Mouse (Mus musculus): ENCODE data around the gene Rhox1. TPM values are rescaled to one million over a fixed set of nuclear protein-coding genes. Genes with fewer than 3 reads are reported as not detected.
"Not testable (repeated sequence)": the region's sequence is repeated elsewhere in the genome, so short reads cannot be mapped to it uniquely, and the experiment has no call there.

Rhox1 gene
- polyA plus RNA-seq (2012; rRNA removed) = not detected in 2 replicates

- DNase-seq (ENCODE audit: low read depth) = not testable (repeated sequence)
Measured at GRCm38 (mm10) chrX:37222158-37222557, at the start of gene Rhox1. Rhox1 (minus strand) TSS chrX:37222258.

GRCm38 (mm10) chrX:37265038-37265437 is 43.0 kb upstream of the Rhox1 start, which contains the start of gene Rhox4a:
Rhox4a (plus strand) TSS chrX:37265338.
- DNase-seq (ENCODE audit: low read depth) = not testable (repeated sequence)

DNA sequence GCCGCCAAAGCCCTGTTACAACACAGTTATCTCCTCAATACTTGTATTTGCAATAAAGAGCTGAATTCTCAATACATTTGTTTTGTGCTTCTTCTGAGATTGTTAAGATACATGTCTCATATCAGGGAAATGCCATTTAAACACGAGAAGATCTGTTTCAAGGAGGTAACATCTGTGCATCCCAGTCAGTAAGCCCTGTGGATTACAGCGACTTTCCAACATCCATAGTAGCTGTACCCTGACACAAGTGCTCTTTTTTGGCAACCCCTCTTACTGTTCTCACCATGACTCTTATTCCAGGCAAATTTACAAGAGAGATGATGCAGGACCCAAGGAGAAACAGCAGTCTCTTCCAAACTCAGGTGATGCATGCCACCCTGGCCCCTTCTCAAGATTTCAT is 27.6 kb upstream of the Rhox1 start, which contains the start of gene Rhox3a:
Rhox3a (plus strand) TSS at position 301 of the 400 bp plus-strand sequence.
- not testable (repeated sequence) for DNase-seq (ENCODE audit: low read depth)

GRCm38 (mm10) chrX:37244676-37245075 is 22.6 kb upstream of the Rhox1 start, which contains the start of gene Rhox2a:
Rhox2a (plus strand) TSS chrX:37244976.
- not testable (repeated sequence) for DNase-seq (ENCODE audit: low read depth)

DNA sequence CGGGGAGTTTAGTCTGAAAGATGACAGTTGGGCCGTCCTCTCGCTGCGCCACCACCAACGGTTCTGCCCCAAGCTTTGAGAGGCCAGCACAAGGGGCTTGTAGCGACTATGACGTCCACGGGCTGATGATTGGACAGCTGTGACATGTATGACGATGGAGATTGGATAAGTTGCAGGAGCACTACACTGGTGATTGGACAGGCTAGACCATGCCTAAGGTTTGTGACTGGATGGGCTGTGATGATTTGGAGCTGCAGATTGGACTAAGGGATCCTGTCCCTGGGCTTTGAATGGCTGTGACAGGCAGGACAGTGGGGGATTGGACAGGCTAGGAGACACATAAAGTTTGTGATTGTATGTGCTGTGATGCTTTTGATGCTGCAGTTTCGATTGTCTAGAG is 11.1 kb downstream of the Rhox1 start, which contains the start of gene Gm9:
Gm9 (minus strand) TSS at position 101 of the 400 bp plus-strand sequence.
- DNase-seq (ENCODE audit: low read depth) = no peak

- DNase-seq (ENCODE audit: low read depth) = no peak
Measured at GRCm38 (mm10) chrX:37198676-37199075, 23.4 kb downstream of the Rhox1 start.

- DNase-seq (ENCODE audit: low read depth) = no peak
Measured at GRCm38 (mm10) chrX:37191744-37192379, 30.2 kb downstream of the Rhox1 start.

- no peak for DNase-seq (ENCODE audit: low read depth)
Measured at GRCm38 (mm10) chrX:37191105-37191743, 30.8 kb downstream of the Rhox1 start, which contains the start of the genes Ndufa1 and Rnf113a1. Ndufa1 (minus strand) TSS chrX:37191163. Rnf113a1 (plus strand) TSS chrX:37191245.

- no peak for DNase-seq (ENCODE audit: low read depth)
Measured at GRCm38 (mm10) chrX:37190755-37191104, 31.3 kb downstream of the Rhox1 start.

- DNase-seq (ENCODE audit: low read depth) = not testable (repeated sequence)
Measured at GRCm38 (mm10) chrX:37184401-37184800, 37.7 kb downstream of the Rhox1 start.

- no peak for DNase-seq (ENCODE audit: low read depth)
Measured at GRCm38 (mm10) chrX:37168742-37169141, 53.3 kb downstream of the Rhox1 start, which contains the start of gene Akap14. Akap14 (minus strand) TSS chrX:37168842.

DNA sequence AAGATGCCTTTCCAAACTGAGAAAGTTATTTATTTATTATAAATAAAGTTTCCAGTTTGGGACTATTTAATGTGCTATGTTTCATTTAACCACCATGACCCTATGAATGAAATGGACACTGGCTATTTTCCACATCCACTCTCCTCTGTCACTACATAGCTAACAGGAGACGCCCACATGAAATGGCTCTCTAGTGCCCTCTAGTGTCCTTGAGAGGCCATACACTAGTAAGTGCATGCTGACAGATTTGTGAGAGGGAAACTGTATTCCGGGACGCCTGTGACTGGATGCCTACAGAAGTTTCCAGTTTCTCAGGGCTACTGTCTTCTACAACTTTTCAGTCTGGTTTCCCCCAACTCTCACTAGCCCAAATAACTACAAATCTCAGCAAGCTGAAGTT is 55.0 kb downstream of the Rhox1 start:
- no peak for DNase-seq (ENCODE audit: low read depth)

Other genes with a start within 250 kb of the Rhox1 start
- gene Sept6, start 230.5 kb downstream of the Rhox1 start, polyA plus RNA-seq (2012; rRNA removed) = 4.5 and 5.2 TPM in 2 replicates
- gene Sowahd, start 173.4 kb downstream of the Rhox1 start, polyA plus RNA-seq (2012; rRNA removed) = 0.08 TPM in 1 of 2 replicates, not detected in the other
- gene Rpl39, start 136.9 kb downstream of the Rhox1 start, polyA plus RNA-seq (2012; rRNA removed) = 89.9 and 144 TPM in 2 replicates
- 6.3 and 7.8 TPM in 2 replicates for gene Upf3b, start 111.9 kb downstream of the Rhox1 start, polyA plus RNA-seq (2012; rRNA removed)
- gene Nkap, start 95.5 kb downstream of the Rhox1 start, polyA plus RNA-seq (2012; rRNA removed) = 1.9 and 2.6 TPM in 2 replicates
- gene Akap14, start 53.4 kb downstream of the Rhox1 start, polyA plus RNA-seq (2012; rRNA removed) = 0.05 and 0.27 TPM in 2 replicates
- 695 and 780 TPM in 2 replicates for gene Ndufa1, start 31.1 kb downstream of the Rhox1 start, polyA plus RNA-seq (2012; rRNA removed)
- gene Rnf113a1, start 31.0 kb downstream of the Rhox1 start, polyA plus RNA-seq (2012; rRNA removed) = 2.1 and 2.7 TPM in 2 replicates
- gene Gm9, start 11.2 kb downstream of the Rhox1 start, polyA plus RNA-seq (2012; rRNA removed) = not detected in 2 replicates
- not detected in 2 replicates for gene Rhox2a, start 22.7 kb upstream of the Rhox1 start, polyA plus RNA-seq (2012; rRNA removed)
- not detected in 2 replicates for gene Rhox3a, start 27.7 kb upstream of the Rhox1 start, polyA plus RNA-seq (2012; rRNA removed)
- not detected in 2 replicates for gene Rhox4a, start 43.1 kb upstream of the Rhox1 start, polyA plus RNA-seq (2012; rRNA removed)
- gene Rhox3a2, start 157.8 kb upstream of the Rhox1 start, polyA plus RNA-seq (2012; rRNA removed) = not detected in 2 replicates
- not detected in 2 replicates for gene Rhox4a2, start 168.6 kb upstream of the Rhox1 start, polyA plus RNA-seq (2012; rRNA removed)
- gene Rhox2b, start 189.8 kb upstream of the Rhox1 start, polyA plus RNA-seq (2012; rRNA removed) = not detected in 2 replicates
- gene Rhox4b, start 210.2 kb upstream of the Rhox1 start, polyA plus RNA-seq (2012; rRNA removed) = not detected in 2 replicates
- gene Rhox2c, start 231.4 kb upstream of the Rhox1 start, polyA plus RNA-seq (2012; rRNA removed) = not detected in 2 replicates
- gene Rhox3c, start 236.3 kb upstream of the Rhox1 start, polyA plus RNA-seq (2012; rRNA removed) = not detected in 2 replicates

Measured in gonadal fat pad, adult 2 months (tissue).